Mouse (Mus musculus): ENCODE results near the gene Ndrg3.
"Not testable (repeated sequence)": the region's sequence is repeated elsewhere in the genome, so short reads cannot be mapped to it uniquely, and the experiment has no call there.

Ndrg3 gene

DNA sequence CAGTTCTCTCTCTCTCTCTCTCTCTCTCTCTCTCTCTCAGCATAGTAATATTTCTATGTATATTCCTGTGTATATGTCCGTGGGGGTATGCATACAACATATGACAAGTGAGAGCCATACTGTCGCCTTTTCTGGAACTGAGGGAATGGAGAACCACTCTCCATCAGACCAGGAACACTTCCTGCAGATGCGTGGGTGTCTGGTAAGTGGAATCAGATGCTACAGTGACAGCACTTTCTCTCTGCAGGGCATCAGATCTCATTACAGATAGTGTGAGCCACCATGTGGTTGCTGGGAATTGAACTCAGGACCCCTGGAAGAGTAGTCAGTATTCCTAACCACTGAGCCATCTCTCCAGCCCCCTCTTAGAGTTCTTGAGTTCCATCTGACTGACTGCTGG lies 103.4 kb downstream of the Ndrg3 start:
- H3K36me3 ChIP-seq (ENCODE audit: control insufficient read depth, insufficient read depth, low read length, poor library complexity, severe bottlenecking), result no peaks in the 10 kb centered on the region
- DNase-seq (ENCODE audit: low read depth, low spot score), result no peak
- H3K27me3 ChIP-seq (ENCODE audit: control insufficient read depth, insufficient read depth, low read length, poor library complexity, severe bottlenecking), result no peaks in the 10 kb centered on the region

DNA sequence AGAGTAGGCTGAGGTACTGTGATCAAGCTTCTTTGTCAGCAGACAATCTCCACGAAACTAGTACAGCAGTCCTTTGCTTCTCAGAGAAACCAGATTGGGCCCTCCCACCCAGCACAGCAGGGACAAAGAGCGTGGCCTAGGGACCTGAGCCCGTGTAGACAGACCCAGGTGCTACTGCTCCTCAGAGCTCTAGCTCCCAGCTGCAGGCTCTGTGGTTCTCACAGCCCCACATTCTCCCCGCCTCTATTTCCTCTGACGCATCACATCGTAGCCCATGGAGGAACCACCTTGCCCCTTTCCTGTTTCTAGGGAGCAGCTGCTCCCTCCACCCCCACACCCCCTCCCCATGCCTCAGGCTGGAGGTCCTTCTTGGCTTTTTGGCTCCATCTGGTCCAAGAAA lies 104.8 kb downstream of the Ndrg3 start, which contains the start of gene Sla2:
Gene Sla2, minus strand, starts transcription at position 176 of the 400 bp plus-strand sequence.
- Histone ChIP-seq H3K27me3 (ENCODE audit: control insufficient read depth, insufficient read depth, low read length, poor library complexity, severe bottlenecking) (no peaks in the 10 kb centered on the region), H3K36me3 (ENCODE audit: control insufficient read depth, insufficient read depth, low read length, poor library complexity, severe bottlenecking) (no peaks in the 10 kb centered on the region)
- peak; percentile 38 for DNase-seq (ENCODE audit: low read depth, low spot score)

DNA sequence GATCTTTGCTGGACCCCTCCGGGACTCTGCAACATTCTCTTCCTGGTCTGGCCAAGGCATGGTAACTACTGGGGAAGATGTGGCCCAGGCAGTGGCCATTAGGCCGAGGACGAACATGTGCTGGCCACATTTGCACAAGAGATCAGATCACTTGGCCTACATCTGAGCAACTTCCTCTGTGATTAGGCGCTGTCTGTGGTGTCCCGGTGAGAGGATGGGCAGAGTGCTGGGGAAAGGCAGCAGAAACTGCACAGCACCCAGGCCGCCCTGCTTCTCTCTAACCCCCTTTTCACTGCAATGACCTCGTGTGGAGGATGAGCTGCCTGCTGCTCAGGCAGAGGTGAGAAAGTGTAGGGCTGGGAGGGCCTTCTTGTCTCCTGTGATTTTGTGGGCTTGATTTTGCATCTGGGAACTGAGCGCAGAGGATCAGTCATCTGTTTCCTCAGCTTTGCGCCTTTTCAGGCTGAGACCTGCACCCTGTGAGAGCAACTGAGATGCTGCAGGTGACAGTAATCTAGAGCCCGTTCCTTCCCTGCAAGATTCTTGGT lies 105.7 kb downstream of the Ndrg3 start:
- no peaks in the 10 kb centered on the region for H3K27me3 ChIP-seq (ENCODE audit: control insufficient read depth, insufficient read depth, low read length, poor library complexity, severe bottlenecking)
- no peak for DNase-seq (ENCODE audit: low read depth, low spot score)
- H3K36me3 ChIP-seq (ENCODE audit: control insufficient read depth, insufficient read depth, low read length, poor library complexity, severe bottlenecking), result no peaks in the 10 kb centered on the region

DNA sequence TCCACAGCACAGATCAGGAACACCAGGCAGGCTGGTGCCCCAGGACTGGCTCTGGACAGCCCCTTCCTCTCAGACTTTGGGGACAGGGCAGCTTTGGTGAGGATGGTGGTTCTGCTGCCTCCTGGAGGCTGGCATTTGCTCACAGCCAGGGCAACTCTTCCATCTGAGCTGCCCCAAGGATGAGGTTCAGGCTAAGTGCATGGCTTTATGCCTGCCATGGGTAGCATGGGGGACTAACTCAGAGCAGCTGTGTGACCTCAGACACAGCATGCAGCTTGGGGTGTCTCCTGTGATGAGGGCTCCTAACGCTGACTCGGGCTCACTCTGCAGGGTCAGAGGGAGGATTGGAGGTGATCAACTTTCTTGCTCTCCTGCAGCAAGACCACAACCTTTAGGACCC lies 106.2 kb downstream of the Ndrg3 start:
- not testable (repeated sequence) for H3K36me3 ChIP-seq (ENCODE audit: control insufficient read depth, insufficient read depth, low read length, poor library complexity, severe bottlenecking); H3K27me3 ChIP-seq (ENCODE audit: control insufficient read depth, insufficient read depth, low read length, poor library complexity, severe bottlenecking); DNase-seq (ENCODE audit: low read depth, low spot score)

DNA sequence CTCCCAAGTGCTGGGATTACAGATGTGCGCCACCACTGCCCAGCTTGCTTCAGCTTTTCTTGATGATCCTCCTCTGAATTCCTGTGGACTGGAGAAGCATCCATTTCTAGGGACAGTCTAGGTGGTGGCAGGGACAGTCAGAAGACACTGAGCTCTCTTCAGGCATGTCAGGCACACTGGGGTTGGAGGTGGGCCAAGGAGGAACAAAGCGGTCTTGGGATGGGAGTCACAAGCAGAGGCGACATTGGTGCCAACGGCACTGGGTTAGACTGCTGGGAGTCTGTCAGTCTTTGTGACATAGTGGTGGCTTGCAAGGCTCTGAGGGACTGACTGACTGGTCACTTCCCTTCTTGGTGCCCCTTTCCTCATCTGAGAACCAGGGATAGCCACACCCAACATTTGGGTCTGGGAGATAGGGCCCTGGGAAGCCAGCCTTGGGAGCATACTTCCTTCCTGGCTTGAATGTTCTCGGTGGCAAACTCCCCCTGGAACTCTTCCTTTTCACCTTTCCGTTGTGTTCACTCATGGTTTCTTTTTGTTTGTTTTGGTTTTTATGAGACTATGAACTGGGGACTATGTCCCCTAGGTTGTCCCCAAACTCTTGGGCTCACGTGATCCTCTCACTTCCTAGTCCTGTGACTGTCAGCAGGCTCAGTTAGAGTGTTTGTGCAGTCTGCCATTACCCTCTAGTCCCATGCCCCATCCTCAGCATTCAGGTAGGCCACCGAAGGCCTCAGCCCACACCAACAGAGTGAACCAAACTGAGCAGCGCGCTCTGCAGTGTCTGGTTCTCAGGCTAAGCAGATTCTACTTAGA lies 107.3 kb downstream of the Ndrg3 start:
- Histone ChIP-seq H3K36me3 (ENCODE audit: control insufficient read depth, insufficient read depth, low read length, poor library complexity, severe bottlenecking) (no peaks in the 10 kb centered on the region), H3K27me3 (ENCODE audit: control insufficient read depth, insufficient read depth, low read length, poor library complexity, severe bottlenecking) (no peaks in the 10 kb centered on the region)
- DNase-seq (ENCODE audit: low read depth, low spot score), result no peak

DNA sequence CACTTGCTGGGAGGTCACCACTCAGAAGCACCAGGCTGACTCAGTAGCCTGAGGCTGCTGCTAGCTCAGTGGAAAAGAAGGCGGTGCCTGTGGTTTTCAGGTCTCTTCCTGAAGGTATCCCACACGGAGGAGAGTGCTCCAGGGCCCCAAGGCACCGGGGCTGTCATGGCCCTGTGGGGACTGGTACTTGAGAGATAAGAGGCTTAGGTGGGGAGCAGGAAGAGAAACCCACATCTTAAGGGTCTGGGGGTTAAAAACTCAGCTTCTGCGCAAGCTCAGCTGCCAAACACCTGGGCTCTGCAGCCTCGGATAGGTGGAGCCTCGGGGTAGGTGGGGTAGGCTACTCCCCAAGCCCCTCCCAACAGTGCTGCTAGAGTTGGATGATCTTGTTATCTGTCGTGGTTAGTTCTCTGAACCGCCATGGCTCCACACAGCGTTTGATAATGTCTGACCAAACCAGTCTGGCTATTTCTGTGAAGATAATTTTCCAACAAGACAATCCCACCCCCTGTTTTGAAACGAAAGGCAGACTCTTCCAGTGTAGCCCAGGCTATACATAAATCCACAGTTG lies 109.3 kb downstream of the Ndrg3 start:
- DNase-seq (ENCODE audit: low read depth, low spot score), result no peak
- Histone ChIP-seq H3K27me3 (ENCODE audit: control insufficient read depth, insufficient read depth, low read length, poor library complexity, severe bottlenecking) (no peaks in the 10 kb centered on the region), H3K36me3 (ENCODE audit: control insufficient read depth, insufficient read depth, low read length, poor library complexity, severe bottlenecking) (no peaks in the 10 kb centered on the region)

DNA sequence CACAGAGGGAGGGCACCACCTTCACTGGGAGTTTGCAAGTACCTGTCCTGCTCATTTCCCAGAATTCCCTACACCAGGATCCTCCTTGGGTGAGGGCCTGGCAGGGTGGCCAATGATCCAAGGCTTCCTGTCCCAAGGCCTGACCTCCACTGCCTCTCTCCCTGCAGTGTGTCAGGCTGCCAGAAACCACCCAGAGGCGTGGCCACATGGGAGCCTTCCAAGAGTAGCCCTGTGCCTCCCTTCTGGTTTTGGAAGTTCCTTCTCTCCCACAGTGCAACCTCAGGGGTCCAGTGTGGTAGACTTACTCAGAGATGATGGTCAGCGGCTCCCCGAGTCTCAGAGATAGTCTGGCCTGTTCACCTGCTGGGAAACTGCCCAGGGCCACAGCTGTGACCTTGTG lies 112.3 kb downstream of the Ndrg3 start:
- DNase-seq (ENCODE audit: low read depth, low spot score), result no peak
- H3K36me3 ChIP-seq (ENCODE audit: control insufficient read depth, insufficient read depth, low read length, poor library complexity, severe bottlenecking), result no peaks in the 10 kb centered on the region; the same call in 1 of the 2 replicates
- H3K27me3 ChIP-seq (ENCODE audit: control insufficient read depth, insufficient read depth, low read length, poor library complexity, severe bottlenecking), result no peaks in the 10 kb centered on the region

DNA sequence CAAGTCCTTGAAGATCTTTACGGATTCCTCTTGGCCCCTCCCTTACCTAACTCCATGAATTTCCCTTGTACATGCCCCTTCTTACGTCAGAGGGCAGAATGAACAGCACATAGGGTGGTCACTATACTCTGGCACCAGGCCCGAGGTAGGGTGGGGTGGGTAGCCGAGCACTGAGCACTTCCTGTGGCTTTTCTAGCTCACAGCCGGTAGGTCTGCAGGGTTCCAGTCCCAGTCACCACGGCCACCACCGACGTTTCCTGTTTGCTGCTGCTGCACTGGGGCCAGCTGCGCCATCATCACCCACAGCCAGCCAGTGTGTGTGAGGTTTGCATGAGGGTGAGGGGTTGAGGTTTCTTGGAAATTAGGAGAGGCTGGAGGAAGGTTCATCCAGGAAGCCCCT lies 114.1 kb downstream of the Ndrg3 start:
- peak; percentile 38 for DNase-seq (ENCODE audit: low read depth, low spot score)
- no peaks in the 10 kb centered on the region for H3K27me3 ChIP-seq (ENCODE audit: control insufficient read depth, insufficient read depth, low read length, poor library complexity, severe bottlenecking)
- peaks cover 3% of the 10 kb centered on the region for H3K36me3 ChIP-seq (ENCODE audit: control insufficient read depth, insufficient read depth, low read length, poor library complexity, severe bottlenecking)

All from splenic B cell, adult 2 months (primary cell).